Mouse (Mus musculus) lung, embryonic 14.5 days (tissue): ENCODE data around the gene Slc39a8. TPM values are rescaled to one million over a fixed set of nuclear protein-coding genes. Genes with fewer than 3 reads are reported as not detected.

Experiments used
- ATAC-seq: fragments of 200-750 bp; cut with Nextera tagmentation; 2 replicates; pipeline ENCODE4 v1.8.0; 2017; ENCODE audit warnings: mild to moderate bottlenecking, moderate TSS enrichment, moderate library complexity; ENCODE audit not compliant: insufficient read depth
- DNase-seq: peaks from one replicate; pipeline ENCODE4 v3.0.0-alpha.2; 2015
- H3K27ac ChIP-seq: fragments of 300-500 bp; sonication (generic); 2 replicates; pipeline ENCODE4 v1.5.1; 2014; ENCODE audit warnings: low read depth, mild to moderate bottlenecking, moderate library complexity
- H3K27me3 ChIP-seq: fragments of 300-500 bp; sonication (generic); 2 replicates; pipeline ENCODE4 v1.6.1; 2014; ENCODE audit warnings: low read length, control low read depth; ENCODE audit not compliant: insufficient read depth
- H3K36me3 ChIP-seq: fragments of 300-500 bp; sonication (generic); 2 replicates; pipeline ENCODE4 v1.6.1; 2014; ENCODE audit warnings: control low read depth; ENCODE audit not compliant: insufficient read depth
- H3K4me1 ChIP-seq: fragments of 300-500 bp; sonication (generic); 2 replicates; pipeline ENCODE4 v1.6.1; 2014; ENCODE audit warnings: antibody characterized with exemption, control low read depth; ENCODE audit not compliant: insufficient read depth
- H3K4me2 ChIP-seq: fragments of 300-500 bp; sonication (generic); 2 replicates; pipeline ENCODE4 v1.6.1; 2014; ENCODE audit warnings: mild to moderate bottlenecking
- H3K4me3 ChIP-seq: fragments of 300-500 bp; sonication (generic); 2 replicates; pipeline ENCODE4 v1.5.1; 2014; ENCODE audit warnings: low read depth, low read length
- H3K9ac ChIP-seq: fragments of 300-500 bp; sonication (generic); 2 replicates; pipeline ENCODE4 v1.6.1; 2014
- H3K9me3 ChIP-seq: fragments of 300-500 bp; sonication (generic); 2 replicates; pipeline ENCODE4 v1.6.1; 2016; ENCODE audit warnings: low read depth, low read length, control low read depth
- CTCF ChIP-seq: IDR thresholded peaks from 2 replicates; pipeline ENCODE4 v1.5.1; 2016; ENCODE audit warnings: antibody characterized with exemption, low read depth
- WGBS: fragments of 180-500 bp; shearing (Covaris S2); extraction: QIAGEN DNeasy Blood & Tissue Kit; methylation state at CpG from one replicate; pipeline ENCODE4 v1.1.7; 2014; 5-methylcytosine and 5-hydroxymethylcytosine counted together
- polyA plus RNA-seq: library from polyadenylated mRNA; unstranded; fragments of >200 nt; fragmentation: Nextera tagmentation; extraction: Ambion mirVana; gene quantifications from 2 replicates; pipeline ENCODE4 v1.2.1, GENCODE M21; 2014

The Slc39a8 gene
- polyA plus RNA-seq, 1 experiment from 2014 or later = 22.6 TPM

DNA sequence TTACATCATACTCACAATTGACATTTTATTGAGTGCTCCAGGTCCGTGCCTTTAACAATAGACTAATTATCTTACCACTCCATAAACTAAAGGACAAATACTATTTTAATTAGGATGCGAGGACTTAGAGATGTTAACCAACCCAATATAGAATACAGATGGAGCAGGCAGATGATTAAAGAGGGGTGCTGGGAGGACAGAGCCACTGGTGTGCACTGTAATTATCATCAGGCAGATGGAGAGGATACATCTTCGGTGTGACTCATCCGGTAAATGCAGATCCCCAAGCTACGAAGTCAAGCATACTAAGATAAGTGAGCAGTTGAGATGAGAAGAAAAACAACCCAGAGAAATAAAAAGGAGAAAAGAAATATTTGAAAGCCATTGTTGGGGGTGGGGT, 34.4 kb downstream of the Slc39a8 start:
- Histone ChIP-seq H3K27ac (no peak overlapping the region), H3K4me3 (no peak overlapping the region), H3K9me3 (no peaks in the 10 kb centered on the region), H3K36me3 (0 out of 2 replicates have a peak, but pooled peaks cover 3% of the 10 kb centered on the region), H3K9ac (no peak overlapping the region), H3K4me2 (no peak overlapping the region), H3K27me3 (no peaks in the 10 kb centered on the region), H3K4me1 (no peaks in the 10 kb centered on the region)
- WGBS = 87% methylated on average over 5 of the region's 5 CpGs
- no peak for TF ChIP-seq CTCF
- DNase-seq (no peak), ATAC-seq (no peak)

DNA sequence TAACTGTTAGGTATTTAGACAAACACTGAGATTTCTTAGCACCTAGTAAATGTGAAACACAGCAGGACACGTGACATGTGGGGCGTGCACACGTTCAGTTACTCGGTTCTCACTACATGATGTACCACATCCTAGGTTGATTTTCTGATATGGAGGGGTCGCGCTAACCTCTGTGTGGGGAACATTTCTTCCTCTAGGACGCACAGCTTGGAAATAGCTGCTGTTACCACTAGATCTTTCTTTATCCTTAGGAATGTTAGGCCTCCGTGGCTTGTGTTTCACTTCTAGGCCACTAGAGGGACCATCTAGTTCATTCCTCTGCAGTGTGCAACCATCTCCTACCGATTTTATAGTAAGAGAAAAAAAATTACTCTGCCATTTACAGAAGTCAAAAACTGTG, 37.7 kb downstream of the Slc39a8 start:
- Histone ChIP-seq H3K9ac (no peak overlapping the region), H3K27me3 (no peaks in the 10 kb centered on the region), H3K36me3 (0 out of 2 replicates have a peak, but pooled peaks cover 3% of the 10 kb centered on the region), H3K4me1 (no peaks in the 10 kb centered on the region), H3K27ac (no peak overlapping the region), H3K4me3 (no peak overlapping the region), H3K9me3 (no peaks in the 10 kb centered on the region), H3K4me2 (no peak overlapping the region)
- 49% methylated on average over 9 of the region's 9 CpGs for WGBS
- peak; percentile 83 for DNase-seq
- peak; percentile 75 for TF ChIP-seq CTCF
- ATAC-seq = peak; percentile 84

- no peaks in the 10 kb centered on the region for H3K27me3 ChIP-seq
- no peaks in the 10 kb centered on the region for H3K4me1 ChIP-seq
- DNase-seq (no peak), ATAC-seq (no peak)
- no peaks in the 10 kb centered on the region for H3K36me3 ChIP-seq
- H3K4me3 ChIP-seq = no peak overlapping the region
- WGBS = 66% methylated on average over 4 of the region's 4 CpGs
- H3K27ac ChIP-seq = no peak overlapping the region
- no peak overlapping the region for H3K9ac ChIP-seq
- H3K9me3 ChIP-seq = no peaks in the 10 kb centered on the region
- no peak overlapping the region for H3K4me2 ChIP-seq
- no peak for TF ChIP-seq CTCF
Observed at GRCm38 (mm10) chr3:135869041-135869440, 44.0 kb downstream of the Slc39a8 start.

- DNase-seq (no peak), ATAC-seq (no peak)
- H3K27me3 ChIP-seq = no peaks in the 10 kb centered on the region
- H3K9me3 ChIP-seq = no peaks in the 10 kb centered on the region
- H3K9ac ChIP-seq = no peak overlapping the region
- 82% methylated on average over 5 of the region's 5 CpGs for WGBS
- no peak overlapping the region for H3K27ac ChIP-seq
- H3K4me2 ChIP-seq = no peak overlapping the region
- H3K36me3 ChIP-seq = no peaks in the 10 kb centered on the region
- no peak overlapping the region for H3K4me3 ChIP-seq
- no peaks in the 10 kb centered on the region for H3K4me1 ChIP-seq
- no peak for TF ChIP-seq CTCF
Observed at GRCm38 (mm10) chr3:135872325-135872724, 47.2 kb downstream of the Slc39a8 start.

DNA sequence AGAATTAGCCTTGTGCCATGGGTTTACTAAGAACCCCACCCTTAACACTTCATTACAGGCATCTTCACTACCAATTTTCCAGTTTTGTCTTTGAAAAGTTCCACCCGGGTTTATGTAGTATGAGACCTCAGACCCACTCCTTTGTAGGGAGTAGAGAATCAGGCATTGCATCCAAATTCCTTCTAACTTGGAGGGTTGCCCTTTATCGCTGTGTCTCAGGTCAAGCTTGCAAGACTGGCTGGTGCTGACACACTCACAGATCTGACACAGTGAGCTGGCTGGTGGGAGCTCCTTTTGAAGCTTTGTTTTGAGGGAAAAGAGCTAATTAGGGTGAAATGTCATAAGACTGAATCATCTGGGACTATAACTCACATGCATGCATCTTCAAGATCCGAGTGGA, 48.5 kb downstream of the Slc39a8 start:
- no peak overlapping the region for H3K4me3 ChIP-seq

GRCm38 (mm10) chr3:135878048-135878447, 53.0 kb downstream of the Slc39a8 start:
- H3K9me3 ChIP-seq = no peaks in the 10 kb centered on the region; the same call in 1 of the 2 replicates
- ATAC-seq = no peak
- 90% methylated on average over 6 of the region's 6 CpGs for WGBS
- H3K27ac ChIP-seq = no peak overlapping the region
- no peak for DNase-seq
- no peaks in the 10 kb centered on the region for H3K36me3 ChIP-seq
- H3K27me3 ChIP-seq = no peaks in the 10 kb centered on the region
- H3K4me3 ChIP-seq = no peak overlapping the region
- H3K4me2 ChIP-seq = no peak overlapping the region
- H3K4me1 ChIP-seq = no peaks in the 10 kb centered on the region
- no peak overlapping the region for H3K9ac ChIP-seq
- TF ChIP-seq CTCF = no peak

More for the DNA sequence above, 48.5 kb downstream of the Slc39a8 start:
- 68% methylated on average over 3 of the region's 3 CpGs for WGBS
- Histone ChIP-seq H3K9me3 (no peaks in the 10 kb centered on the region; the same call in 1 of the 2 replicates), H3K36me3 (no peaks in the 10 kb centered on the region), H3K4me1 (no peaks in the 10 kb centered on the region), H3K27ac (no peak overlapping the region), H3K9ac (no peak overlapping the region), H3K27me3 (no peaks in the 10 kb centered on the region), H3K4me2 (no peak overlapping the region)
- no peak for DNase-seq
- no peak for TF ChIP-seq CTCF
- ATAC-seq = no peak

DNA sequence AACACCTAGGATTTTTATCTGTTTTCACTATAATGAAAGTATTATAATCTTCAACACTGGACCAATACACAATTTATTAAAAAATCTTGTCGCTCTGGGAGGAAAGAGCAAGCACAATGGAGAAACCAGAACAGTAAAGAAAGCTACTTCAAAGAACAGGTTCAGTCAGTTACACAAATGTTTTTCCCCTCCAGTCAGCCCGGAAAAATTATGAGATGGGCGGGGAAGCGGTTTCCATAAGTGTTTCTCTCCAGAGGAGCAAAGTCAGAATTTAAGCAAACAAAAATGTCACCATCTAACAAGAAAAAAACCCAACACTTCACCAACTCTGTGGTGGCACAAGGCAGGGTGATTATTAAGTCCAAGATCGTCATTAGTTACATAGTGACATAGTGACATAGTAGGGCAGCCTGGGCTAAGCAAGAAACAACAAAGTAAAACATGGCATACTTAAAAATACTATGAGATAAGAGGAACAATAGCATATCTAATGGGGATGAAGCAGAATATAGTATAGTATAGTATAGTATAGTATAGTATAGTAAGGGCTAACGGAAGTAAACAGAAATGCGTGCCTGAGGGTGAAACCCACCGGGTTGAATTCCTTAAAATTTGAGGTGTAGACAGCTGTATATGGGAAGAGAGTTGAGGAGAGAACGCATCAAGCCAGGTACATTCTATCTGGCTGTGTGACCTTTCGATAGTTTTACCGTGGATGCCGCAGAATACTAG, 61.0 kb downstream of the Slc39a8 start:
- Histone ChIP-seq H3K9me3 (no peaks in the 10 kb centered on the region), H3K9ac (no peak overlapping the region), H3K4me3 (no peak overlapping the region), H3K27ac (no peak overlapping the region), H3K4me1 (no peaks in the 10 kb centered on the region), H3K27me3 (no peaks in the 10 kb centered on the region), H3K36me3 (no peaks in the 10 kb centered on the region), H3K4me2 (no peak overlapping the region)
- ATAC-seq (peak; percentile 11; the same call in 1 of the 2 replicates), DNase-seq (peak; percentile 11)
- 59% methylated on average over 12 of the region's 12 CpGs for WGBS
- TF ChIP-seq CTCF = no peak
